Mouse (Mus musculus) cerebellum, postnatal 10 days (tissue): ENCODE measurements around the gene Olfr514.

Experiments used
- DNase-seq, 2 experiments: peaks; one replicate each; pipeline ENCODE4 v3.0.0; 2021; ENCODE audit warnings: mixed read lengths in 2 of 2

Olfr514 gene

DNA sequence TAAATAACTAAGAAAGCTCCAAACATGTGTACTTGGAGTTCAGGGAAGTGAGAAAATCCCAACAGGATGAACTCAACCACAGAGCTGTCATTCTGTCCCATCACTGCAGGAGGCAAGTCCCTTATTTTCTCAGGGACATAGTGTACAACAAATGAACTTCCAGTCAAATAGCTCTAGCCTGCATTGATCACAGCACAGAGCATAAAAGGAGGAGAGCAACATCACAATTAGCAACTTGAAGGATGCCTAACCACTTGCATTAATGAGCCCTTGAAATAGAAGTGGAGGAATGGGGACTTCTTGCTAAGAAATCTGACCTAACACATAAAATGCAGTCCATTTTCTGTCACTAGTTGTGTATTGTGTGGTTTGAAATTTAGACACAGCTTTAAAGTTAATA lies at the start of gene Olfr514:
TSS of gene Olfr514 (minus strand) at position 101 of the 400 bp plus-strand sequence.
- no peak for DNase-seq

DNA sequence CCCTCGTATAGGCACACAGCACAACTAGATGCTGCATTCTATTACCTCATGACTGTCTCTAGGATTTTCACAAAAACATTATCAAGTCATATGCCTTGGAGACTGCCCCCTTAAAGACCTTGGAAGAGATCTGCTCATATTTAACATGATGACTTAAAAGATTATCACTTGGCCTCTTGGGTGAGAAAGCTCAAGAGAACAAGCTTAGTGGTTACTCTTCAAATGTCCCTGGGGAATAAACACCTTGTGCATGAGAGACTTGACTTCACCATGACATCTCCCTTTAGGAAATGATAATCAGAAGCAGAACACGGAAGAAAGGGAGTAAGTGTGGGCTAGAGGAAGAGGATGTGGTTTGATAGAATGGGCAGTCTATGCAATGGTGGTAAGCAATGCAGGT lies 46.5 kb upstream of the Olfr514 start, which contains the start of gene Olfr517:
TSS of gene Olfr517 (minus strand) at position 101 of the 400 bp plus-strand sequence.
- DNase-seq = no peak

DNA sequence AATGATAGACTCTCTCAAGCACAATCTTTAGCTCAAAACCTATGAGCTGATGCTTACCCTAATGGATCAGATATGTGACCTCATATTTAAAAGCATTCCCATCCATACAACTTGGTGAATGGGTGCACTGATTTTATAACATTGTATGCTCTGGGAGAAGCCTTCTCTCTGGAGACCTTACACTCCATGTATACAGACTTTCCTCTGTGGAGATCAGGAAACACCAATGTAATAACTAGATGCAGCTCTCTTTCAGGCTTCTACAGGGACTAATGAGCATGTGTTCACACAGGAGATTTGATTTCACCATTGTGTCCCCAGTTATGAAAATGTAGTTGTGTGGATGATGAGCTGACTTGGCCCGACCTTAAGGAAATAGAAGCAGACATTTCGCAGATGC lies 24.6 kb upstream of the Olfr514 start, which contains the start of gene Olfr516:
TSS of gene Olfr516 (minus strand) at position 101 of the 400 bp plus-strand sequence.
- no peak for DNase-seq

DNA sequence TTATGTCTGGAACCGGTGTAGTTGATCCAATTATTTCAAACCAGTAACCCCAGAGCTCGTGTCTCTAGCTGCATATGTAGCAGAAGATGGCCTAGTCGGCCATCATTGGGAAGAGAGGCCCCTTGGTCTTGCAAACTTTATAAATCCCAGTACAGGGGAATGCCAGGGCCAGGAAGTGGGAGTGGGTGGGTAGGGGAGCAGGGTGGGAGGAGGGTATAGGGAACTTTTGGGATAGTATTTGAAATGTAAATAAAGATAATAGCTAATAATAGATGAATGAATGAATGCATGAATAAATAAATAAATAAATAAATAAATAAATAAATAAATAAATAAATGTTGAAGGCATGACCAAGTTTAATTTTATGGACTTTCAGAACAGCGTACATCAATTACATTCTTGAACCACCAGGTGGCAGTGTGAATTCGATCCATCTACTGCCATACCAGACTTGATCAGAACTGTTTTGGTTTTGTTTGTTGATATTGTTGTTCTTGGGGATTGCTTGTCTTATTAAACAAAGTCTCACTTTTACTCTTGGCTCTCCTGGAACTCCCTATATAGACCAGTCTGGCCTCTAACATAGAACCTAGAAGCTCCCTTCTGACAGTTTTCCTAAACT lies 11.1 kb downstream of the Olfr514 start:
- DNase-seq = peak; percentile 51 to 59

DNA sequence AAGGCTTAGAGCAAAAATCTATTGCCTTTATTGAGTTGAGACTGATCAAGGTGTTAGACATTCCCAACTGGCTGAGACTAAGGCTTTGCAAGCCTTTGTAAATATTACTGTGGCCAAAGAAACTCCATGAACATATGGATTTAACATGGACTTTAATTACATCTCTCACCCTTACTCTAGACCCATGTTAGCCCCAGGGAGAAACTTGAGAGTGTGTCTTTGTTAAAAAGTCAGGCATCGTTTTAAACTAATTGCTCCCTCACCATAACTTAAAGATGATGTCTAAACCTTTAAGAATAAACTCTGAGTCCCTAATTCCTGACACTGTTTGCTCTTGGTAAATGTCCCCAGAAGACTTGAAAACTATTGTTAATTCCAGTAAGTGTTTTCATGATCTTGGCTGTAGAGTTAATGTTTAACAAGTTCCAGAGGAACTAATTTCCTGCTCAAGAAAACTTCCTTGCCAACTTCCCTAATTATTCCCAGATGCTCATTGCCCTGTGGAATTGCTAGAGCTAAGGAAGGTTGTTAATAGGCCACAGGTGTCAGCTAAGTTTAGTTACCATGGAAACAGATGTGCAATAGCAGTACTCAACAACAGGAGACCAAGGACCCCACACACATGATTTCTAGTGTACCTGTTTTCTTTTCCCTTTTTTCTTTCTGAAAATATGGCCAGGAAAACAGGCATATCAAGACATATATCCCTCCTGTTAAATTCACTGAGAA lies 28.4 kb downstream of the Olfr514 start:
- no peak for DNase-seq
